ENCODE assay signal across 24 mouse cellular contexts in the genomic region with DNA sequence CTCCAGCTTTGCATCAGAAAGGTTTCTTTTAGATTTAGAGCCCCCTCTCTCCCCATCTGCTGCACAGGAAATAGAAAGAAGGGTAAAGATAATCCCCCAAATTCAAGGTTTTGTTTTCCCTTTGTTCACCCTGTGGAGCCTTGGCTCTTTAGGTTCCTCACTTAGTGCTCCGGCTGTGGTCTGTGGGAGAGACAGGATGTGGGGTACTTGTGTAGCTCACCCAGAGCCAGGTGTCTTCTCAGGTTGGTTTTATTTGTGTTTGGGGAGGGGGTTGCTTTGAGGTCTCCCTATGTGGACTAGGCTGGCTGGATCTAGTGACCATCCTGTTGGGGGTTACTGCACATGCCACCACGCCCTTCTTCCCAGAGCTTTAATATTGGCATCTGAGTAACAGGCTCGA. TPM values are rescaled to one million over a fixed set of nuclear protein-coding genes. Genes with fewer than 3 reads are reported as not detected.
DNase-seq lines count a peak whose midpoint lies in the region; ATAC-seq lines count a peak whose summit lies in the region.
"Had no signal": no experiment of that assay in that cellular context is flagged by ENCODE, and none has a peak within 500 bp of the region (broad histone marks: within the 10 kb centered on the region; RNA-seq: fewer than 3 reads in every experiment).

No protein-coding gene starts in this region.

- H3K4me3 ChIP-seq in hindbrain, embryonic 10.5 days, result no peak overlapping the region
- no peak overlapping the region for H3K4me3 ChIP-seq in hindbrain, embryonic 12.5 days
- H3K4me3 ChIP-seq in embryonic facial prominence, embryonic 10.5 days, result no peak overlapping the region
- no peak overlapping the region for H3K4me3 ChIP-seq in liver, embryonic 11.5 days (ENCODE audit: low read depth, low read length)
- H3K4me3 ChIP-seq: embryonic facial prominence, embryonic 15.5 days; forebrain, embryonic 12.5 days; heart, adult 2 months; heart, embryonic 15.5 days; left cerebral cortex, adult 2 months; limb, embryonic 10.5 days; neural tube, embryonic 13.5 days had no signal

- WGBS in hindbrain, embryonic 10.5 days, result 90% methylated on average over 3 of the region's 3 CpGs
- WGBS in hindbrain, embryonic 12.5 days, result 89% methylated on average over 3 of the region's 3 CpGs
- 85% methylated on average over 3 of the region's 3 CpGs for WGBS in embryonic facial prominence, embryonic 10.5 days
- 70% methylated on average over 3 of the region's 3 CpGs for WGBS in liver, embryonic 11.5 days

- no peaks in the 10 kb centered on the region for H3K36me3 ChIP-seq in hindbrain, embryonic 10.5 days
- H3K36me3 ChIP-seq in hindbrain, embryonic 12.5 days, result no peaks in the 10 kb centered on the region
- no peaks in the 10 kb centered on the region for H3K36me3 ChIP-seq in embryonic facial prominence, embryonic 10.5 days (replicated peaks)
- no peaks in the 10 kb centered on the region for H3K36me3 ChIP-seq in liver, embryonic 11.5 days (ENCODE audit: control insufficient read depth, insufficient read depth, low read length)
- H3K36me3 ChIP-seq: embryonic facial prominence, embryonic 15.5 days; forebrain, embryonic 12.5 days; G1E; heart, embryonic 15.5 days; limb, embryonic 10.5 days had no signal

- H3K4me1 ChIP-seq in hindbrain, embryonic 10.5 days (replicated peaks), result peaks cover 64% of the 10 kb centered on the region
- peaks cover 48% of the 10 kb centered on the region for H3K4me1 ChIP-seq in hindbrain, embryonic 12.5 days
- peaks cover 60% of the 10 kb centered on the region for H3K4me1 ChIP-seq in embryonic facial prominence, embryonic 10.5 days
- H3K4me1 ChIP-seq in liver, embryonic 11.5 days (replicated peaks; ENCODE audit: control insufficient read depth, insufficient read depth, low read length), result no peaks in the 10 kb centered on the region; the same call in 1 of the 2 replicates

- peaks cover 26% of the 10 kb centered on the region for H3K27me3 ChIP-seq in hindbrain, embryonic 10.5 days (ENCODE audit: insufficient read depth, poor library complexity, severe bottlenecking)
- H3K27me3 ChIP-seq in hindbrain, embryonic 12.5 days, result peaks cover 4% of the 10 kb centered on the region; the same call in 1 of the 2 replicates
- H3K27me3 ChIP-seq in embryonic facial prominence, embryonic 10.5 days (replicated peaks; ENCODE audit: low read depth, poor library complexity, severe bottlenecking), result peaks cover 35% of the 10 kb centered on the region
- H3K27me3 ChIP-seq in liver, embryonic 11.5 days (replicated peaks; ENCODE audit: control insufficient read depth, insufficient read depth, low read length), result no peaks in the 10 kb centered on the region; the same call in 1 of the 2 replicates
- H3K27me3 ChIP-seq: embryonic facial prominence, embryonic 15.5 days; neural tube, embryonic 13.5 days had no signal

- no peak for DNase-seq in hindbrain, embryonic 10.5 days (ENCODE audit: low spot score)
- no peak for DNase-seq in embryonic facial prominence, embryonic 10.5 days (ENCODE audit: low spot score)
- peak; percentile 73 for DNase-seq in thymus, postnatal 14 days
- DNase-seq in liver, embryonic 11.5 days (ENCODE audit: low spot score), result no peak
- no peak for DNase-seq in urinary bladder, adult 2 months (ENCODE audit: low spot score)
- DNase-seq: adrenal gland, postnatal 25 days; cerebellum, adult 11 months; cerebellum, postnatal 14 days; embryo, embryonic 11 days; gastrocnemius, postnatal 25 days; heart, adult 2 months; kidney, adult 8-10 months; kidney, postnatal 25 days; lung, adult 18-20 months had no signal

- H3K9ac ChIP-seq in hindbrain, embryonic 12.5 days, result no peak overlapping the region
- no peak overlapping the region for H3K9ac ChIP-seq in liver, embryonic 11.5 days (ENCODE audit: low read depth, low read length)
- H3K9ac ChIP-seq: embryonic facial prominence, embryonic 15.5 days; forebrain, embryonic 12.5 days; heart, embryonic 15.5 days; neural tube, embryonic 13.5 days had no signal

- H3K4me2 ChIP-seq in hindbrain, embryonic 12.5 days (replicated peaks), result no peak overlapping the region
- no peak overlapping the region for H3K4me2 ChIP-seq in liver, embryonic 11.5 days
- H3K4me2 ChIP-seq: embryonic facial prominence, embryonic 15.5 days; forebrain, embryonic 12.5 days; heart, embryonic 15.5 days; neural tube, embryonic 13.5 days had no signal

- peak overlapping the region; percentile 82 for H3K27ac ChIP-seq in hindbrain, embryonic 10.5 days
- H3K27ac ChIP-seq in hindbrain, embryonic 12.5 days, result no peak overlapping the region
- H3K27ac ChIP-seq in embryonic facial prominence, embryonic 10.5 days (replicated peaks), result peak overlapping the region; percentile 40; the same call in 1 of the 2 replicates
- no peak overlapping the region for H3K27ac ChIP-seq in liver, embryonic 11.5 days (ENCODE audit: low read depth, low read length)
- H3K27ac ChIP-seq: embryonic facial prominence, embryonic 15.5 days; forebrain, embryonic 12.5 days; heart, adult 2 months; heart, embryonic 15.5 days; limb, embryonic 10.5 days had no signal

- no peak for ATAC-seq in hindbrain, embryonic 12.5 days (ENCODE audit: low FRiP score)
- peak; percentile 77 for ATAC-seq in CD4-positive, CD25-positive, alpha-beta regulatory T cell, adult 4 months
- no peak for ATAC-seq in liver, embryonic 11.5 days (replicated peaks; ENCODE audit: low FRiP score)
- no peak for ATAC-seq in erythroid progenitor cell, adult 5-6 weeks (replicated peaks; ENCODE audit: low FRiP score, poor library complexity, severe bottlenecking)

- no peaks in the 10 kb centered on the region for H3K9me3 ChIP-seq in hindbrain, embryonic 10.5 days
- H3K9me3 ChIP-seq in hindbrain, embryonic 12.5 days (replicated peaks), result no peaks in the 10 kb centered on the region
- H3K9me3 ChIP-seq in embryonic facial prominence, embryonic 10.5 days, result no peaks in the 10 kb centered on the region
- H3K9me3 ChIP-seq in liver, embryonic 11.5 days (ENCODE audit: control insufficient read depth, low read length), result no peaks in the 10 kb centered on the region
- H3K9me3 ChIP-seq: embryonic facial prominence, embryonic 15.5 days; forebrain, embryonic 12.5 days; G1E; heart, embryonic 15.5 days; limb, embryonic 10.5 days; neural tube, embryonic 13.5 days had no signal

RNA-seq across cellular contexts. Expression of a gene that starts 23.9 kb away (rescaled TPM):
- polyA plus RNA-seq in hindbrain, embryonic 10.5 days (2016; fragmentation: Nextera tagmentation; extraction: Ambion mirVana), result 15.0 and 15.6 TPM in 2 replicates
- 28.3 and 28.5 TPM in 2 replicates for polyA plus RNA-seq in hindbrain, embryonic 12.5 days (2016; fragmentation: Nextera tagmentation; extraction: Ambion mirVana)
- 10 to 100 TPM in 1 of 2 experiments, 1 to 10 TPM in 1; 8.3 to 13.0 TPM for polyA plus RNA-seq in CD4-positive, CD25-positive, alpha-beta regulatory T cell, adult 4 months (2017; shearing (Covaris generic))
- polyA plus RNA-seq in embryonic facial prominence, embryonic 10.5 days (2016; fragmentation: Nextera tagmentation; extraction: Ambion mirVana), result 15.8 and 16.3 TPM in 2 replicates
- polyA plus RNA-seq in liver, embryonic 11.5 days (2014; fragmentation: Nextera tagmentation; extraction: Ambion mirVana), result 2.2 and 2.9 TPM in 2 replicates
- total RNA-seq in erythroid progenitor cell, adult 5-6 weeks (2015; ENCODE audit: low replicate concordance), result 0.36 and 0.42 TPM in 2 replicates
- 0.23 and 0.51 TPM in 2 replicates for total RNA-seq in erythroid progenitor cell, adult 5-6 weeks (2017; ENCODE audit: low replicate concordance)
- 0.74 and 0.81 TPM in 2 replicates for polyA plus RNA-seq in urinary bladder, adult 2 months (2012; rRNA removed)
- polyA plus RNA-seq: G1E had no signal

Comparison
In these comparisons a context has a peak if more than half of its experiments do, and no peak if none do; other contexts are left out.
1. H3K27ac ChIP-seq: peak in hindbrain, embryonic 10.5 days (single experiment) and embryonic facial prominence, embryonic 10.5 days (single experiment); none in hindbrain, embryonic 12.5 days (single experiment) and liver, embryonic 11.5 days (single experiment).